Mouse (Mus musculus) thymus, postnatal 4 days (tissue): Measurements from ENCODE around the gene Foxo3.

Experiments used
- DNase-seq: peaks from one replicate; pipeline ENCODE4 v3.0.0; 2021

Foxo3 gene

DNA sequence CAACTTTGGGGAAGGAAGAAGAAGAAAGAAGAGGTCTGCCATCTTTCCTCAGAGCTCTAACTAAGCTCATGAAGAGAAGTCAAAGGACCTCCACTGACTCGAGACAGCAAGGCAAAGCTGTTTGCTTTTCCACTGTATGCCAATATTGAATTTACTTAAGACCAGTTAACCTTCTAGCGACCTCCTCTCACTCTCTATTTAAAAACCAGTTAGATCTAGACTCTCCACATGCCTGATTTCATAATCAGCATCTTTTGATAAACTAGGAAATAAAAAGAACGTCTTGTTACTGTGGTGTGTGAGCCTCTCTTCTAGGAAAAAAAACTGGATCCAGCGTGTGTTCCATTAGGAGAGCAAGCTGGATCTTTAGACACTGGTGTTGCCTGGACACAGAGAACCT, 28.4 kb downstream of the Foxo3 start:
- no peak for DNase-seq

GRCm38 (mm10) chr10:42247125-42247816, 29.3 kb downstream of the Foxo3 start:
- DNase-seq: no peak

DNA sequence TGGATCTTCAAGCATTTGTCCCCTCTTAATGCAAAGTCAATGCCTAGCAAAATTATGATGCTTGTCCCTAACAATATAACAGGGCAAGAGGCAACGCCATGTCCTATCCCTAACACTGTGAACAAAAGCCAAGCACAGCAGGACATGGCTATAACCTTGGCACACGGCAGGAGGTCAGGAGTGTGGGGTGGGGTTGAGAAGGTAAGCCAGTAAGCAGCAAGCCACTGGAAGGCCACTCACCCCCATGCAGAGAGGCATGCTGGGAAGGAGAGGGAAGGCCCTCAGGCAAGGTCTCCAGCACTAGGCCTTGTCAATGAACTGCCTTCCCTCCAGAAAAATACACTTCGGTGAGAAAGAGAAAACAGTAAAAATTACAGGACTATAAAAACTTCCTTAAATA, 30.1 kb downstream of the Foxo3 start:
- no peak for DNase-seq

GRCm38 (mm10) chr10:42245636-42246035, 30.9 kb downstream of the Foxo3 start:
- no peak for DNase-seq

DNA sequence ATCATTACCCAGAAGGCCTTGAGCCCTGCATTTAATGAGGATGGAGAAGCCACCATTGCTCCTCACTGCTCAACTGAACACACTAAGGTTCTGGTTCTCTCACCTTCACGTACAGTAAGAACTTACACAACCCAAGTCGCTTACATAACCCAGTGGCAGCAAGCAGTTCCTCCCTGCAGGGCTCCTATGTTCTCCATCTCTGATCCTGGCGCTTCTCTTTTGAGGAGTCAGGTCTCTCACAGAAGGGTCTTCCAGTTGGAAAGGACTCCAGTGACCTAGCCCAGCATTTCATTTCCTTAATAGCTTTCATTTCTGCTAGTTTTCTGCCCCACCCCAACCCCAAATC, 31.3 kb downstream of the Foxo3 start:
- no peak for DNase-seq

- DNase-seq: no peak
Observed at GRCm38 (mm10) chr10:42244420-42245255, 31.9 kb downstream of the Foxo3 start.

- DNase-seq: no peak
Observed at GRCm38 (mm10) chr10:42243925-42244324, 32.6 kb downstream of the Foxo3 start.

DNA sequence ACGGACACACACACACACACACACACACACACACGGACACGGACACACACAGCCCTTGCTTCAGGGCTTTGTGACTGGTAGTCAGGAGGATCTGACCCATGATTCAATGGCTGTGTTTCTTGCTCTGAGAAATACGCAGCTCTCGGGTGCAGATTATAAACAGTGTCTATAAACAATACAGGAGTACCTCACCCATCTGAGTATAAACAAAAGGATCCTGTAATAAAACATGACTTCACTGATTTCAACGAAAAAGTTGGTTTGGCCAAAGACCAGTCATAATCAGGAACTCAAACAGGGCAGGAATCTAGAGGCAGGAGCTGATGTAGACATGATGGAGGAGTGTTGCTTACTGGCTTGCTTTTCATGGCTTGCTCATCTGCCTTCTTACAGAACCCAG, 34.1 kb downstream of the Foxo3 start:
- no peak for DNase-seq

GRCm38 (mm10) chr10:42241775-42242174, 34.8 kb downstream of the Foxo3 start:
- DNase-seq: no peak

DNA sequence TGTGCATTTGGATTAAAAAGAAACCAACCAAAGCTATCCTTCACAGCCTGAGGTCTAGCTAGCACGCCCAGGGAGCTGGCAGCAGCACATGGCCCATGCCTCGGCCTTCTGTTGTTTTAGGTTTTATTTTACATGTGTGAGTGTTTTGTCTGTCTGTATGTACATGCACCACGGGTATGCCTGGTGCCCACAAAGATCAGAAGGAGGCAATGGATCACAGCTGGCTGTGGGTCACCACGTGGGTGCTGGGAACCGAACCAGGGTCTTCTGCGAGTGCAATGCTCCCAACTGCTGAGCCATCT, 36.8 kb downstream of the Foxo3 start:
- DNase-seq: no peak

- DNase-seq: no peak
Observed at GRCm38 (mm10) chr10:42238923-42239809, 37.4 kb downstream of the Foxo3 start.

GRCm38 (mm10) chr10:42238296-42238695, 38.3 kb downstream of the Foxo3 start:
- no peak for DNase-seq

- no peak for DNase-seq
Observed at GRCm38 (mm10) chr10:42237556-42237955, 39.0 kb downstream of the Foxo3 start.

GRCm38 (mm10) chr10:42235321-42235720, 41.2 kb downstream of the Foxo3 start:
- DNase-seq: no peak

DNA sequence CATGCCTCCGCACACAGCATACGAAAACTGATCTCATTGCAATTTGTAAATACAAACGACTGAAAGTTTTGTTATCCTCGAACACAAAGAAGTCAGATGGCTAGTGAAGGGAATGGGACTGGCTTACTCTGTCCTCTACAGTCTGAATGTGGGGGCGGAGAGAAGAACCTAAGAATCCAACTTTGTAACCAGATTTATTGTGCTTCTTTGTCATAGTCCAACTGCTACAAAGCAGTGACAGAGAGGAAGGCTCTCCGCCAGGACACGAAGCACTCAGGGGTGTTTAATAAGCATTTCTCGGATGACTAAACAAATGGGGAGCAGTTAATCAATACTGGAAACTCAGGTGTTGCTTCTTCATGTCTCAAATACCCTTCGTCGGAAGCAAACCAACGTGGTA, 43.6 kb downstream of the Foxo3 start:
- DNase-seq: no peak

DNA sequence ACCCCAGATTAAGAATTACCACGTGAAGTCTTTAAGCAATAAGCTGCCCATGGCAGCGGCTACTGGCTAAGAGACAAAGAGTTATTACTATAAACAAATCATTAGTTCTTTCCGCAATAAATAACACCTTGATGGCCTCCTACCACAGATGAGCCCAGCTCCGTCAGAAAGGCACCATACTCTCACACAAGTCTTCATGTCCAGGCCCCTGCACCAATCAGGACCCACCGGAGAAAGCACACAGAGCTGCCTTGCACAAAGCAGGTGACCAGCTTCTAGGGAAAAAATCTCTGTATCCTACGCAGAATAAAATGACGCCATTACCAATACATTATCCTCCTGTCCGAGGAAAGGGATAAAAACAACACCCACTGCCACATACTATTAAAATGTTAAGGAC, 44.7 kb downstream of the Foxo3 start:
- no peak for DNase-seq

GRCm38 (mm10) chr10:42231100-42231541, 45.4 kb downstream of the Foxo3 start:
- DNase-seq: no peak

- no peak for DNase-seq
Observed at GRCm38 (mm10) chr10:42230471-42231099, 46.0 kb downstream of the Foxo3 start.

DNA sequence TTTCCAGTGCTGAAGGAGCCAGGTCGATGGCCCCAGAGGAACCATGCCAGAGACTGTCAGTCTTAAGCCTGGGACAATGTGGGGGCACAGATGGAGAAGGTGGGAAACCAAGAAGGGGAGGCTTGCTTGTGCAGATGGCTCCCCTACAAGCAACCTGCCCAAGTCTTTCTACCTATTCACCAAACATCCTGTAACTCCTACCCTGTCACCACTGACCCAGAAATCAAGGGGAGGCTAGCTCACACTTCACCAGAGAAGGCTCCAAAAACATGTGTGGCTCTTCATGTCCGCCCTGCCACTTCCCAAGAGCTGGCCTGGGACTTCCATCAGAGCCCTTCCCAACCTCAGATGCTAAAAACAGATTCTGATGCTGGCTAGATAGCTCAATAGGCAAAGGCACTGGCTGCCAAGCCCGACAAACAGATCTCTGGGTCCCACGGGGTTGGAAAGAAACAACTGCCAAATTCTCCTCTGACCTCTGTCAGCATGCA, 48.8 kb downstream of the Foxo3 start:
- no peak for DNase-seq

GRCm38 (mm10) chr10:42226176-42226575, 50.4 kb downstream of the Foxo3 start:
- DNase-seq: no peak

DNA sequence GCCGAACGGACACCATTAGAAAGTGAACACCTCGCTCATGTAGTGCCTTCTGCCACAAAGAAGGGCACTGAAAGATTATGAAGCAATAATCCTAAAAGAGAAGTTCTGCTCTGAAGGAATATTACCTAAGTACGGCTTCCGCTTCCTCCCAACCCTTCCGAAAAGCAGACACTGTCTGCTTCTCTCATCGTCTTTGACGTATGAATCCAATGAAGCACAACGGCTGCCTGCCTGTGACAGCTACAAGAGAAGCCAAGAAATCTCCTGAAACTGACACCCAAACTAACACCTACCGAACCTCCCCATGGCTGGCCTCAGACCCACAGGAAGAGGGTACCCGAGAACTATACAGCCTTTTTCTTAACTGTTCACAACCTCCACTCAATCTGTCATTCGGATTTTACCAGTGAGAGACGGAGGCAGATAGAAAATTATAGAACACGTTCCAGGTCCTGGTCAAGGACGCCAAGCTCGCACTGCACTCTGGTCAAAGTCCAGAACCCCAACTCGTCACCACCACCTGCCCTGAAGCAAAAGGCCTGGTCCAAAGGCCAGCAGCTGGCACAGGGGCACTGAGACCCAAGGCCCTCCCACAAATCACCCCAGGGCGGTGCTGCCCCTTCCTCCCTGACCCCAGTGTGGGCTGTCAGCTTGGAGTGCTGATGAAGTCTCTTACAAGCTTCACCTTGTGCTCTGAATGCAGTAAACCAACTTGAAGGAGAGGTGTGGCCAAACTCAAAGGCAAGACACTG, 51.2 kb downstream of the Foxo3 start:
- DNase-seq: no peak

- no peak for DNase-seq
Observed at GRCm38 (mm10) chr10:42221996-42222395, 54.6 kb downstream of the Foxo3 start.
